Mouse (Mus musculus): ENCODE results near the gene Tnfsf10. TPM values are rescaled to one million over a fixed set of nuclear protein-coding genes. Genes with fewer than 3 reads are reported as not detected.

Gene Tnfsf10
- polyA plus RNA-seq (2015; fragmentation: Nextera tagmentation; extraction: Ambion mirVana) = 0.72 and 0.77 TPM in 2 replicates

GRCm38 (mm10) chr3:27316559-27317287, at the start of gene Tnfsf10:
Gene Tnfsf10 (plus strand): TSS chr3:27317028.

GRCm38 (mm10) chr3:27371276-27371621, 54.4 kb downstream of the Tnfsf10 start, which contains the start of gene Ghsr:
Gene Ghsr (plus strand): TSS chr3:27371351.

Other genes with a start within 250 kb of the Tnfsf10 start
- gene Ect2, start 163.2 kb upstream of the Tnfsf10 start, polyA plus RNA-seq (2015; fragmentation: Nextera tagmentation; extraction: Ambion mirVana) = 7.7 and 8.2 TPM in 2 replicates
- 7.8 and 9.3 TPM in 2 replicates for gene Nceh1, start 134.1 kb upstream of the Tnfsf10 start, polyA plus RNA-seq (2015; fragmentation: Nextera tagmentation; extraction: Ambion mirVana)
- gene Ghsr, start 54.3 kb downstream of the Tnfsf10 start, polyA plus RNA-seq (2015; fragmentation: Nextera tagmentation; extraction: Ambion mirVana) = not detected in 2 replicates

All from skeletal muscle tissue, postnatal 0 days (tissue).